Mouse (Mus musculus): Measurements from ENCODE around the gene Madcam1.
A peak's percentile ranks its signal among the peaks of the same experiment; 100 is the strongest.

Madcam1 gene

GRCm38 (mm10) chr10:79664131-79664665 is at the start of gene Madcam1:
TSS of gene Madcam1 (plus strand) at chr10:79664559.
- DNase-seq (ENCODE audit: low read depth, low spot score): peak; percentile 79

- no peak for DNase-seq (ENCODE audit: low read depth, low spot score)
Observed at GRCm38 (mm10) chr10:79615860-79616259, 48.5 kb upstream of the Madcam1 start.

- DNase-seq (ENCODE audit: low read depth, low spot score): no peak
Observed at GRCm38 (mm10) chr10:79616376-79616775, 48.0 kb upstream of the Madcam1 start.

GRCm38 (mm10) chr10:79623950-79624349 is 40.4 kb upstream of the Madcam1 start:
- no peak for DNase-seq (ENCODE audit: low read depth, low spot score)

- DNase-seq (ENCODE audit: low read depth, low spot score): no peak
Observed at GRCm38 (mm10) chr10:79625398-79625797, 39.0 kb upstream of the Madcam1 start.

GRCm38 (mm10) chr10:79626156-79626555 is 38.2 kb upstream of the Madcam1 start:
- no peak for DNase-seq (ENCODE audit: low read depth, low spot score)

- DNase-seq (ENCODE audit: low read depth, low spot score): no peak
Observed at GRCm38 (mm10) chr10:79628377-79628776, 36.0 kb upstream of the Madcam1 start.

GRCm38 (mm10) chr10:79631432-79631831 is 32.9 kb upstream of the Madcam1 start:
- no peak for DNase-seq (ENCODE audit: low read depth, low spot score)

- no peak for DNase-seq (ENCODE audit: low read depth, low spot score)
Observed at GRCm38 (mm10) chr10:79633006-79633777, 31.2 kb upstream of the Madcam1 start.

GRCm38 (mm10) chr10:79636287-79636686 is 28.1 kb upstream of the Madcam1 start:
- no peak for DNase-seq (ENCODE audit: low read depth, low spot score)

GRCm38 (mm10) chr10:79637128-79638110 is 26.9 kb upstream of the Madcam1 start, which contains the start of gene Shc2:
TSS of gene Shc2 (minus strand) at chr10:79637918.
- DNase-seq (ENCODE audit: low read depth, low spot score): no peak

- DNase-seq (ENCODE audit: low read depth, low spot score): peak; percentile 50
Observed at GRCm38 (mm10) chr10:79638486-79639204, 25.7 kb upstream of the Madcam1 start.

- DNase-seq (ENCODE audit: low read depth, low spot score): no peak
Observed at GRCm38 (mm10) chr10:79645711-79646110, 18.6 kb upstream of the Madcam1 start, which contains the start of gene Odf3l2. TSS of gene Odf3l2 (minus strand) at chr10:79645738.

GRCm38 (mm10) chr10:79649070-79649751 is 15.1 kb upstream of the Madcam1 start:
- DNase-seq (ENCODE audit: low read depth, low spot score): no peak

- no peak for DNase-seq (ENCODE audit: low read depth, low spot score)
Observed at GRCm38 (mm10) chr10:79652789-79653188, 11.6 kb upstream of the Madcam1 start.

- no peak for DNase-seq (ENCODE audit: low read depth, low spot score)
Observed at GRCm38 (mm10) chr10:79654946-79655395, 9.4 kb upstream of the Madcam1 start.

- no peak for DNase-seq (ENCODE audit: low read depth, low spot score)
Observed at GRCm38 (mm10) chr10:79658829-79659228, 5.5 kb upstream of the Madcam1 start.

- DNase-seq (ENCODE audit: low read depth, low spot score): no peak
Observed at GRCm38 (mm10) chr10:79660298-79660697, 4.1 kb upstream of the Madcam1 start.

- no peak for DNase-seq (ENCODE audit: low read depth, low spot score)
Observed at GRCm38 (mm10) chr10:79661861-79662260, 2.5 kb upstream of the Madcam1 start.

GRCm38 (mm10) chr10:79665051-79665450 is 692 bp downstream of the Madcam1 start:
- DNase-seq (ENCODE audit: low read depth, low spot score): no peak

- DNase-seq (ENCODE audit: low read depth, low spot score): no peak
Observed at GRCm38 (mm10) chr10:79666493-79666892, 2.1 kb downstream of the Madcam1 start.

All from WW6 (cell line).